Mouse (Mus musculus) kidney, adult 8-10 months (tissue): ENCODE measurements around the gene Bysl.

Source experiments
- DNase-seq, 2 experiments: peaks; one replicate each; pipeline ENCODE4 v3.0.0; 2022

Gene Bysl

DNA sequence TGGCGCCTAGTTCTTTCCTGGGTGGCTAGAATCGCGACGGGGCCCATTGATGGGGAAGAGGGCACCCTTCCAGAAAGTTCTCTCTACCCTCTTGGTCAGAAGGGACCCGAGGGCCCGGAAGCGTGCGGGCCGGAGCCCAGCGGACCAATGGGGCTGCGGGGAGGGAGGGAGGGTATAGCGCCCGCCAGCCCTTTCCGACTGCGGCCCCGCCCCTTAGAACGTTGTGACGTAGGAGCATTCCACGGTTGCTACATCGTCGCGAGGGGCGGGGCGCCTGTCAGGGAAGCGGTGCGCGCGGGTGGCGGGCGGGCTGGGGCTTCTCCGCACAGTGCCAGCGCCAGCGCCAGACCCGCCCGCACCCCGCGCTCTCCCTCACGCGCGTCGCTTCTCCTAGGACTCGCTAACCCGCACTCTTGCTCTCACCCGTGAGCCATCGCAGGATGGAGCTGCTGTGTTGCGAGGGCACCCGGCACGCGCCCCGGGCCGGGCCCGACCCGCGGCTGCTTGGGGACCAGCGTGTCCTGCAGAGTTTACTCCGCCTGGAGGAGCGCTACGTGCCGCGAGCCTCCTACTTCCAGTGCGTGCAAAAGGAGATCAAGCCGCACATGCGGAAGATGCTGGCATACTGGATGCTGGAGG lies 18.0 kb downstream of the Bysl start:
- peak; percentile 91 to 95 for DNase-seq

DNA sequence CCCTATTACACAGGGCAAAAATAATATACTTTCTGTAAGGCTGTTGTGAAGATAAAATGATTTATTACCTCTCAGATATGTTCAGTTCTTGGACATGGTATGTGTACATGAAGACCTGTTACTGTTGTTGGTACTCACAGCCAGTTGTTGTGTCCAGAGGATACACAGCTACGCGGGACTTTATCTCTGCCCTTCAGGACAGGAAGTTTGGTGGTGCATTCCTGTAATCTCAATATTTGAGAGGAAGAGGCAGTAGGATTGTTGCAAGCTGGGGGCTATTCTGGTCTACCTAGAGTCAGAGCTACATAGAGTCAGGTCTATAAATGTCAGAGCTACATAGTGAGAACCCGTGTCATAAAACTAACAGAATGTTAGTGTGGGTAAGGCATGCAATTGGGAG lies 20.2 kb downstream of the Bysl start:
- no peak for DNase-seq

DNA sequence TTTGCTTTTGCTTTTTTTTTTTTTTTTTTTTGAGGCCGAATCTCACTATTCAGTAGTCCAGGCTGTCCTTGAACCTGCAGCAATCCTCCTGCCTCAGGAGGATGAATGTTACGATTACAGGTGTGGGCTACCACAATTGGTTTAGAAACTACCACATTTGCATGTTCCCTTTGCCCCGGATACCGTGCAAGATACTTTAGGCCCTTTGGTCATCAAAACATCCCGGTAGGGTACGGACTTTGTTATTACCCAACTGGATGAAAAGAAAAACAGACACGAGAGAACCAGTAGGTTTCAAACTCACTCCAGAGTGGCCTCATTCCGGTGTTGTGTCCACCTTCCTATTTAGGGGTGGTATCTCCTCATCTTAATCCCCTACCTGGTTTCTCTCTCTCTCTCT lies 22.8 kb downstream of the Bysl start:
- no peak for DNase-seq

DNA sequence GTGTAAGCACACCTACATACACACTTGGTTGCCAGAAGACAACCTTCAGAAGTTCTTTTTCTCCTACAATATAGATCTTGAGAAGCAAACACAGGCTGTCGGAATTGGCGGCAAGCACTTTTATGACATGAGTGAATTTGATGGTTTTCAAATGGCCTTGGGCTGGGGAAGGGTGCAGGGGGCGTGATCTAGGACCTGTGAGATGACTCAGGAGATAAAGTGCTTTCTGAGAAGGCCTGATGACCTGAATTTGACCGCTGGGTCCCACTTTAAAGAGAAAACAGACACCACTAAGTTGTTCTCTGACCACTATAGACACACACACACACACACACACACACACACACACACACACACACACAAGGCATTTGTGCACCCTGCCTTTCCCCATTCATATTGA lies 30.3 kb downstream of the Bysl start:
- no peak for DNase-seq

DNA sequence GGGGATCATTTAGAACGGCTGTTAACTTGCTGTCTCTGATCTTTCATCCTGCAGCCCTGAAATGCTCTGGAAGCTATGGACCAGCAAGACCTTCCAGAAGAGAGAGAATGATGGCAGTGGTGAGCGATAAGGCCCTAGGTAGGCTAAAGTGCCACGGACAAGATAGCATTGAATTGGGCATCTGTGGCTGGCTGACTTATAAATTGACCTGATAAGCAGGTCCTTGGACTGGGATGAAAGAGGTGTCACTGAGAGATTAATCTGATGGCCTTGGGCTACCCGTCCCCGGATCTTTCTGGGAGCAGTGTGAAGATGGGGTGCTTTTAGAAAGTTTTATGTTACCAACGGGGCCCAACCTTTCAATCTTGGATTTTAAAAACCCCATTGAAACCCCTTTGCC lies 32.6 kb downstream of the Bysl start:
- DNase-seq: no peak

DNA sequence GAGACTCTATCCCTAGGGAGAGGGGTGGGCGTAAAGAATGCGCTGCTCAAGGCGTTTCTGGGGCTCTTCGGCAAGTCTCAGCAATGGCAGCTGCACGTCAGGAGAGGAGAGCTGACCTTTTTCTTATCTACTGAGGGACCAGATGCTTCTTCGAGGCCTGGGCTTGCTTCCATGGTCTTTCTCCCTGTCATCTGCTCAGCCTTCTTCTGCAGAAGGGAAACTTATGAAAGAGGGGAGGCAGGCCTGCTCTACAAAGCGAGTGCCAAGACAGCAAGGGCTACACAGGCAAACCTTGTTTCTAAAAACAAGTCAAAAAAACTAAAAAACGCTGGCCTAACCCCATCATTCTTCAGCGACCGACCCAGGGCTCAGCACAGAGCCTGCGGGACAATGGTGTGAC lies 36.5 kb downstream of the Bysl start:
- no peak for DNase-seq

DNA sequence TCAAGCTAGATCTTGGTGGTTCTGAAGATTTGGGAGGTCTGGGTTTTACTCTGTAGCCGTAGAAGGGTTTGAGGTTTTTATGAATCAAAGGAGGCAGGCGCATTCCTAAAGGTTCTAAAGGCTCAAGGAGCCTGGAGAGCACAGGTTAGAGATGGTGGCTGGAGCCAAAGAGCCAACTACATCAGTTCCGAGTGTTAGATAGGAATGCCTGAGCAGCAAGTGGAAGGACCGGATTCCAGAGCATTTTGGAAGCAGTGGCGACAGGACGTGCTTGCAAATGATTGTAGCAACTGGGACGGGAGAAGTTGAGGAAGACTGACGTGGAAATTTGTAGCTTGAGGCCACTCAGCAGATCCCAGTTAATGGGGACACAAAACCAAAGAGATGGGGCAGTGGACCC lies 37.3 kb downstream of the Bysl start:
- DNase-seq: no peak

DNA sequence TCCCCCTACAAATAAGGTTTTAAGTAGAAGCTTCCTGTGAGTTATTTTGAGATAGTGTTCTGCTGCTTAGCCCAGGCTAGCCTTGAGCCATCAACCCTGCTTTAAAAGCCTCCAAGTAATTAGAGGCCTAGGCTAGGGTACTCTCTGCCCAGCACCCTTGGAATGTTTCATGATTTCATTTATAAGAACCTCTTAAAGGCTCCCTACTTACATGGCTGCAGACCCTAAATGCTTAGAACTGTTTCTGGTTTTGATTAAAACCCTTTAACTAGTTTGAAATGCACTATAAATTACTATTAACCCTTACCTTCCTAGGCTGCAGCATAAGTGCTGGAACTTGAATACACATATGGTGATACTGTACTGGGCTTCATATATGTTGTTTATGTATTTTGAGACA lies 38.9 kb downstream of the Bysl start:
- no peak for DNase-seq

DNA sequence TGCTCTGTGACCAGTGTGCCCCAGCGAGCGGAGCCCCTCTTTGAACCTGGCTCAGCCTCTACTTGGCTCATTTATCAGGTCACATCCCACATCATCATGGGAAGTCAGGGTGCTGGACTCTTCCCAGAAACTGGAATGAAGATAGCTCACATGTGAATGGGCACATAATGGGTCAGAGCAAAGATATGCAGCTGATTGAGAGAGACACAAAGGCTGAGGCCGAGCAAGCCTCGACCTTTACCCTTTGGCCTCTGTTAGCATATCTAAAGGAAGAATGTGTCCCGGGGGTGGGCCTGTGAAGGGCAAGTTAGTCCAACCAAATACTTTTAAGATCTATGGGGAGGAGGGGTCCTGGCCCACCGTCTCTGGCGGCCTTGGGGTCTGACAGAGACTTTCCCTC lies 39.7 kb downstream of the Bysl start:
- no peak for DNase-seq

DNA sequence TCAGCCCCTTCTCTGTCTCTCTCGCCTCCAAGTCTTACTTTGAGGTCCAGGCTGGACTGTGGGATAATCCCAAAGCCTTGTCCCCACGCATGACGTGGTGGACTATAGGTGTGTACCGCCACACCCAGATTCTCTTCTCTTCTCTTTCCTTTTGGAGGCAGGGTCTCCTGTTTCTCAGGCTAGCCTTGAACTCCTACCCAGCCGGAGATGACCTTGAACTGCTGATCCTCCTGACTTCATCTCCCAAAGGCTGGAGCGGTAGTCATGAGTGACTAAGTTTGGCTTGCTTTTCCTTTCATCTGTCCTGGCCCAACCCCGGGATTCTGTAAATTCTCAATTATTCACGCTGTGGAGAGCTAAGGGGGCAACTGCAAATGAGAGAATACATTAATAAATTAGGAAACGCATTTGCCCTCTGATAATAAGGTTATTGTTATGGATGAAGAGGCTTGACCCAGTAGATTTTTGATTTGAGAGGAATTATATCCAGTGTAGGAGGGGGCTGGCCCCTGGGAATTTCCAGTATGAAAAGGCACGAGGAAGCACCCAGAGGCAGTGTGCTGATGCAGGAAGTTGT lies 42.3 kb downstream of the Bysl start:
- no peak for DNase-seq

DNA sequence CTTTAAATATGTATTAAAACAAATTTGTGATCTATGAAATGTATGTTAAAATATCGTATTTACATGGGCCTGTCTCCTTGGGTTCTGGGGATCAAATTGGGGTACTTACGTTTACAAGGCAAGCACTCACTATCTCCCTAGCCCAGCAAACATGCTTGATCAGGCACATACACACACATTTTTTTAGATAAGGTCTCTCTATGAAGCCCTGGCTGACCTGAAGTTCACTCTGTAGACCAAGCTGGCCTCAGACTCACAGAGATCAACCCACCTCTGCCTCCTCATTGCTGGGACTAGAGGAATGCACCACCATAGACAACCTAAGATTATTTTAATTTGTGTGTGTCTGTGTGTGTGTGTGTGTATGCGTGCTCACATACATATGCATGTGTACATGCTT lies 42.9 kb downstream of the Bysl start:
- no peak for DNase-seq

DNA sequence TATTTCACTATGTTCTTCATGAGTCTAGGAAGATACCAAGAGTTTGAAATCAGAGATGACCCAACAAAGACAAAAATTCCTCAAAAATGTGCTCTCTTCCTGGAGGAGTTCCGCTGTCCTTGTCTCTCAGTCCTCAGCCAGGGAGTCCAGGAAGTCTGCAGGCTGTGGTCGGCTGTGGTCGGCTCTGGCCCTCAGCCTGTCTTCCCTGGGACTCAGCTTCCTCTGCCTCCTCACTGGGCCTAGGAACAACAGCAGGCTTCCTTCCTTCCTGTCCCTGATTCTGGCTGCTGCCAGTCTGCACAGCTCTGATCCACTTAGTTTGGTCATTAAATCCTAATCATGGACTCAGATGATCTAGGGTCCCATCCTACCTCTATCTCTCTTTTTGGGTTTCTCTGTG lies 44.0 kb downstream of the Bysl start:
- peak; percentile 44 to 50 for DNase-seq

DNA sequence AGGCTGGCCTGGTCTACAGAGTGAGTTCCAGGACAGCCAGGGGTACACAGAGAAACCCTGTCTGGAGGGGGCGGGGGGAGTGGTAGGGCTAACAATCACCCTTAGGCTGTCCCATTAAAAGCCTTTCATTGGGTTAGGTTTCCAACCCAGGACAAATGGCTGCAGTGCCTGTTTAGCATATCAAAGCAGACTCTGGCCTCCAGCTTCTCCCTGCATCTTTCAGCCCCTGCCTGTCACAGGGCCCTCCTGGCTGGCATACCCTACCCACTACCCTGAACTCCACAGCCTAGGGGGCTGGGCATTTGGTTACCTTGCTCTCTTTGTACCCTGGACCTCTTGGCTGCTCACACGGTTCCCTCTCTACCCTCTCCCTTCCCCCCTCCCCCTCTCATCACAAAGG lies 45.2 kb downstream of the Bysl start:
- DNase-seq: no peak

DNA sequence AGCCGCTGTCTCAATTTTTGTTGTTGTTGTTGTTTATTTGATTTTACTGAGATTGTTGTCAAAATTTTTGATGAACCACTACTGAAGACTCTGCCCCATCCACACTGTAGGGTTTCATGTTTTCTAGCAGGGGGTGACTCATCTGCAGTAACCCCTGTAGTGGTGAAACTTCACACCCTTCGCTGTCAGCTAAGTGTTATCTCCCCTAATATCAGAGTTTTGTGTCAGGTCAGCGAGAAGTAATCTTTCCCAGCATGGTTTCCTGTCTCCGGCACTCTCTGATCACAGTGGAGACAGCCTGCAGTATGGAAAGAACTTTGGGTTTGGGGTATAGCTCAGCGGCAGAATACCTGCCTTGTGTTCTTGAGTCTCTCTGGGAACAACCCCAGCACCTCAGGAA lies 46.7 kb downstream of the Bysl start:
- no peak for DNase-seq

DNA sequence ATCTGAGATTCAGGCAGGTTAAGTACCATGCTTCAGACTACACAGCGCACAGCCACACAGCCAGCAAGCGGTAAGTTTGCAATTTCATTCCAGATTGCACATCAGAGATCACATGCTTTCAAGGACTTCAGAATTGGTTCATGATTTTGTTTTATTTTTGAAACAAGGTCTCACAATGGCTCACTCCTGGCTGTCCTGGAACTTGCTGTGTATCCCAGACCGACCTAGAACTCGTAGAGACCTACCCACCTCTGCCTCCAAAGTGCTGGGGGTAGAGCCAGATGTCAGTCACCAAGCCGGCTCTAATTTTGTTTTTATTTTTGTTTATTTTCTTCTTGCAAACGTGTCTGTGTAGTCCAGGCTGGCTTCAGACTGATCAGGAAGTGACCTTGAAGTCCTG lies 48.4 kb downstream of the Bysl start:
- no peak for DNase-seq

DNA sequence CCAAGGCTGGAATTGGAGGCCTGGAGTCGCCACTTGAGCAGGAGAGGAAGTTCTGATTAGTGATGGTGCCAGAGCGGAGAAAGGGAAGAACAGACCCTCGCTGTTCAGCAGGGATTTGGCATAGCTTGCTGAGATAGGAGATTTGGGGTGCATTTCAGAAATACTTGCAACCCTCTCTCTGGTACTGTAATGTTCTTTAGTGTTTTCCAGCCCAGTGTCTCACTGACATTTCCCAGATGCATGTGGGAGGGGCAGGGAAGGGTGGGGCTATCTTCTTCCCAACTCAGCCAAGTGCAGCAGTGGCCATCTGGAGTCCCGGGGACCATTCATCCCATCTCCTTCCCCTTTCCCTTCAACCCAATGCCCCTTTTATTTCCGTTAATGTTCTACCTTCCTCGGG lies 51.6 kb downstream of the Bysl start:
- DNase-seq: no peak

DNA sequence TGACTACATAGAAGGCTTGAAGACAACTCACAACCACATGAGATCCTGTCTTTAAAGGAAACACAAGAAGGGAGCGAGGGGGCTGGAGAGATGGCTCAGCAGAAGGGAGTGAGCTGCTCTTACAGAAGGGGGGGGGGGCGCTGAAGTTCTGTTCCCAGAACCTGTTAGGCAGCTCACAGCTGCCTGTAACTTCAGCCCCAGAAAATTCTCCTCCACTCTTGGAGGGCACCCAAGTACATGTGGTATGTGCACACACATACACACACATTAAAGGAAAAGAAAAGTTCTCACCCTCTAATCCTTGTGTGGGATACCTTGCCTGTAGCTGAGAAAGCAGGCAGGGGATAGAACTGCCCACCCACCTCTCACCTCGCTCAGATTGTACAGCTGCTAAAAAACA lies 54.1 kb downstream of the Bysl start:
- no peak for DNase-seq

DNA sequence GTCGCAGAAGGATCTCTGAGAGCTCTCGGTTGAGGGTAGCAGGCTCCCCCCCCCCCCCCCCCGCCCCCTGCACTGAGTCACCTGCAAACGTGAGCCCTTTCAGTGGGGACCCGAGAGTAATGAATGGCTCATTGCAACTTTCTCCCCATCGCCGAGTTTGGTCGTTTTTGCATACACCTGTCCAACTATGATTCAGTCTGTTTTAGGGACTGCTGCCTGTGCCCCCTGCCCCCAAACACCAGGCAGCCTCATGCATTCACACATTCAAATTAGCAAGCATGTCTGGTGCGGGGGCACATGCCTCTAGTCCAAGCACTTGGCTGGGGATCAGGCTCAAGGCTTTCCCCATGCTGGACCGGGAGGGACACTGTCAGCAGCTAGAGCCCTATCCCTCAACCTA lies 56.7 kb downstream of the Bysl start:
- no peak for DNase-seq

DNA sequence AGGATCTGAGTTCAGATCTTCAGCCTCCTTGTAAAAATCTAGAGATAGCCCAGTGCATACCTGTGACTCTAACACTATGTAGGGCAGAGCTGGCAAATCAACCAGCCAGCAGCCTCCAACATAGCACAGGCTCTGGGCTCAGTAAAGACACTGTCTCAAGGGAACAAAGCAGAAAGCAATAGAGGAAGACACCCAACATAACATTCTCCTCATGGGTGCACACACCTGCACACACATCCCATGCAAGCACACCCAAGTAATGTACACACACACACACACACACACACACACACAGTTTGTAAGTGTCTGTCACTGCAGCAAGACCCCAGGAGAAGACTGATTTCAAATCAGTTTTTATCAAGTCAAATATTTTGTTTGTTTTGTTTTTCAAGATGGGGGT lies 58.3 kb downstream of the Bysl start:
- DNase-seq: no peak

DNA sequence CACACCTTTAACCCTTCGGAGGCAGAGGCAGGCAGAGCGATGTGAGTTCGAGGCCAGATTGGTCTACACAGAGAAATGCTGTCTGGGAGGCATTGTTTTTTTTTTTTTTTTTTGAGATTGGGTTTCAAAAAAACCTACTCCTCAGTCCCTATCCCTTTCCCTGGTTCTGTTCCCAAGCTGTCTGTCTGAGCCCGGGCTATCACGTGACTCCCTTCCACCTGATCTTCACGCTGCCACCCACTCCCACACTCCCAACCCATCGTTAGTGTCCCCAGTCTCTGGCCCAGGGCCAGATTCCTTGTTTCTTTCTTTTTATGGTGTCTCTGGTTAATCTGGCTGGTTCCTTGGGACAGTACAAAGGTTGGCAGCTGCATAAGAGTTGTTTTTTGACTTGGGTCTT lies 60.2 kb downstream of the Bysl start:
- DNase-seq: no peak
